Mouse (Mus musculus) lung, postnatal 0 days (tissue): ENCODE results near the gene Tigd3.

Source experiments
- CTCF ChIP-seq: IDR thresholded peaks from 2 replicates; pipeline ENCODE4 v1.5.1; 2016; ENCODE audit warnings: antibody characterized with exemption, mild to moderate bottlenecking
- EP300 ChIP-seq: IDR thresholded peaks from 2 replicates; pipeline ENCODE4 v1.6.1; 2016; ENCODE audit warnings: antibody characterized with exemption, mild to moderate bottlenecking, control low read depth

- no peak for TF ChIP-seq CTCF
- no peak for TF ChIP-seq EP300
Observed at GRCm38 (mm10) chr19:5879735-5880134, 14.2 kb downstream of the Tigd3 start.
